Mouse (Mus musculus) lung, embryonic 15.5 days (tissue): ENCODE results near the gene Mlc1. TPM values are rescaled to one million over a fixed set of nuclear protein-coding genes. Genes with fewer than 3 reads are reported as not detected.

Experiments
- ATAC-seq: fragments of 200-750 bp; cut with Nextera tagmentation; 2 replicates; pipeline ENCODE4 v1.8.0; 2017; ENCODE audit warnings: moderate number of reproducible peaks, borderline replicate concordance; ENCODE audit not compliant: low FRiP score, low TSS enrichment; ENCODE audit errors: extremely low read depth
- H3K27ac ChIP-seq: fragments of 300-500 bp; sonication (generic); 2 replicates; pipeline ENCODE4 v1.5.1; 2015; ENCODE audit warnings: moderate library complexity, mild to moderate bottlenecking, inconsistent platforms
- H3K27me3 ChIP-seq: fragments of 300-500 bp; sonication (generic); 2 replicates; pipeline ENCODE4 v1.6.1; 2015; ENCODE audit warnings: inconsistent platforms
- H3K36me3 ChIP-seq: fragments of 300-500 bp; sonication (generic); 2 replicates; pipeline ENCODE4 v1.6.1; 2015; ENCODE audit warnings: inconsistent platforms
- H3K4me1 ChIP-seq: fragments of 300-500 bp; sonication (generic); 2 replicates; pipeline ENCODE4 v1.6.1; 2015; ENCODE audit warnings: inconsistent platforms
- H3K4me2 ChIP-seq: fragments of 300-500 bp; sonication (generic); 2 replicates; pipeline ENCODE4 v1.6.1; 2015; ENCODE audit warnings: inconsistent platforms, mild to moderate bottlenecking, moderate library complexity
- H3K4me3 ChIP-seq: fragments of 300-500 bp; sonication (generic); 2 replicates; pipeline ENCODE4 v1.5.1; 2015; ENCODE audit warnings: mild to moderate bottlenecking, inconsistent platforms
- H3K9ac ChIP-seq: fragments of 300-500 bp; sonication (generic); 2 replicates; pipeline ENCODE4 v1.6.1; 2015; ENCODE audit warnings: inconsistent platforms
- H3K9me3 ChIP-seq: fragments of 300-500 bp; sonication (generic); 2 replicates; pipeline ENCODE4 v1.6.1; 2016; ENCODE audit warnings: inconsistent platforms
- WGBS: fragments of 180-500 bp; shearing (Covaris S2); methylation state at CpG from one replicate; pipeline ENCODE4 v1.1.7; 2015; 5-methylcytosine and 5-hydroxymethylcytosine counted together
- polyA plus RNA-seq: library from polyadenylated mRNA; unstranded; fragments of >200 nt; fragmentation: Nextera tagmentation; extraction: Ambion mirVana; gene quantifications from 2 replicates; pipeline ENCODE4 v1.2.1, GENCODE M21; 2015

Gene Mlc1
- polyA plus RNA-seq, 1 experiment from 2014 or later: 0.25 TPM

DNA sequence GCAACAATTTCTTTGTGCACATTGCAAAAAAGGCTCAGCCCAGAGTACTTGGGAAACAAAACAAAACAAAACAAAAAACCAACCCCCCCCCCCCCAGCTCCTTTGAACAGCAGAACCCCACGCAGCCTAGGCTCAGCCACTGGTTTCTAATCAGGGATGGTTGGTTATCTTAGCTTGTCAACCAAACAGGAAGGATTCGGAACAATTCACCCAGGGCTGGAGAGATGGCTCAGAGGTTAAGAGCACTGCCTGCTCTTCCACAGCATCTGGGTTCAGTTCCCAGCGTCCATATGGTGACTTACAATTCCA is 285 bp upstream of the Mlc1 start:
- no peaks in the 10 kb centered on the region for H3K9me3 ChIP-seq
- H3K27ac ChIP-seq: no peak overlapping the region
- H3K4me3 ChIP-seq: no peak overlapping the region
- no peak for ATAC-seq
- 58% methylated on average over 3 of the region's 3 CpGs for whole genome bisulfite sequencing
- H3K36me3 ChIP-seq: no peaks in the 10 kb centered on the region
- H3K27me3 ChIP-seq: no peaks in the 10 kb centered on the region
- H3K4me1 ChIP-seq: no peaks in the 10 kb centered on the region
- no peak overlapping the region for H3K4me2 ChIP-seq
- H3K9ac ChIP-seq: no peak overlapping the region

DNA sequence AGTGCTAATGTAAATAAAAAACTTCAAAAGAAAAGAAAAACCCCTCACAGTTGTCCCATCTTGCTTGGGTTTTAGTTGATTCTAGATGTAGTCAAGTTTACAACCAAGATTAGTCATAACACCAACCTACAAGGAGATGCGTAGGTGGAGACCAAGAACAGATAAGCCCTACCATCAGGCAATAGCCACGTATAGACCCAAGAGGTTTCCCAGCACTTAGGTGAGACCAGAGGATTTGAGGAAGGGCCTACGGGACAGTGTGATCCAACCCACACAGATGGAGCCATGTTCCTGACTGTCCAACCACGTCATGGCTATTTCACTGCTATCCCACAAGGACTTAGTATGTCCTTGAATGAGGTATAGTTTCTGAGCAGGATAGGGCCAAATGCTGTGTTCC is 6.5 kb downstream of the Mlc1 start:
- WGBS: 89% methylated on average over 4 of the region's 4 CpGs
- no peaks in the 10 kb centered on the region for H3K9me3 ChIP-seq
- no peak for ATAC-seq
- no peaks in the 10 kb centered on the region for H3K36me3 ChIP-seq
- no peak overlapping the region for H3K4me2 ChIP-seq
- no peak overlapping the region for H3K9ac ChIP-seq
- no peaks in the 10 kb centered on the region for H3K27me3 ChIP-seq
- no peak overlapping the region for H3K27ac ChIP-seq
- no peak overlapping the region for H3K4me3 ChIP-seq
- H3K4me1 ChIP-seq: no peaks in the 10 kb centered on the region

DNA sequence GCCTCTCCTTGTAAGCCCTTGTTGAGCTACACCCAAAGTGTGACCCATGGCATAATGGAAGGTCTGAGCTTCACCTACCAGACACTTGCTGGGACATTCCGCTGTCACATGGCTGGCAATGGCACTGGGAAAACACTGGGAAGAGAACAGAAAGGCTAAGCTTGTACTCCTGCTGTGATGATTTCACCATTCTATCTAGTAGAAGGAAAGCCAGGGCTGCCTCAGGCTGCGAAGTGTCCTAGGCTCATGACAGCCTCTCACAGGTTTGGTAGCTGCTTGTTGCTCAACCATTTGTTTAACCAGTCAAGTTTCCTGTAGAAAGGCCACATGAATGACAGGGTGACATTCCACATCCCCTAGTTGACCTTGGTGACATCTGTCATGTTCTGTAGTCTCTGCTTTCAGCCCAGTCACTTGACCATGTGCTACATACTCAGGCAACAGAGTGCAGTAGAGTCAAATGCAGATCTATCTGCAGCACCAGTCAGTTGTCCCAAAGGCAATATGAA is 14.7 kb downstream of the Mlc1 start:
- Histone ChIP-seq H3K9ac (no peak overlapping the region), H3K4me3 (no peak overlapping the region), H3K36me3 (no peaks in the 10 kb centered on the region), H3K4me2 (no peak overlapping the region), H3K27ac (no peak overlapping the region), H3K4me1 (no peaks in the 10 kb centered on the region), H3K9me3 (no peaks in the 10 kb centered on the region), H3K27me3 (peaks cover 3% of the 10 kb centered on the region; the same call in 1 of the 2 replicates)
- ATAC-seq: no peak
- 87% methylated on average over 2 of the region's 2 CpGs for WGBS

DNA sequence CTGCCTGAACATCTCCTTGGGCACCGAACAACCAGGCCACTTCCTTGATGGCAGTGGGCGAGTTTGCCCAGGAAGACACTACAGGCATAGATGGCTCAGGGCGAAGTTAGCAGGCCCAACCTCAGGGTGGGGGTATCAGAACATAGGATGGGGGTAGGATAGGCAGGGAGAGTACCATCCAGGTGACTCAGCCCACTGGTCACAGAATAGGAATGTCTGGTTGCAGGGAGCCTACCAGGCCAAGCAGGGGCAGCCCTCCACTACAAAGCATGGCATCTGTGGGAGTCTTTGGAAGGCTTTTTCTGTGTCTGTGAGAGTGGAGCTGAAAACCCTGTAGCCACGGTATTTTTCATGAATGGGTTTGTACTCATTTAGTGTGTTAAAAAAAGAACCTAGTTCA is 21.3 kb downstream of the Mlc1 start:
- WGBS: 76% methylated on average over 4 of the region's 4 CpGs
- H3K4me2 ChIP-seq: no peak overlapping the region

DNA sequence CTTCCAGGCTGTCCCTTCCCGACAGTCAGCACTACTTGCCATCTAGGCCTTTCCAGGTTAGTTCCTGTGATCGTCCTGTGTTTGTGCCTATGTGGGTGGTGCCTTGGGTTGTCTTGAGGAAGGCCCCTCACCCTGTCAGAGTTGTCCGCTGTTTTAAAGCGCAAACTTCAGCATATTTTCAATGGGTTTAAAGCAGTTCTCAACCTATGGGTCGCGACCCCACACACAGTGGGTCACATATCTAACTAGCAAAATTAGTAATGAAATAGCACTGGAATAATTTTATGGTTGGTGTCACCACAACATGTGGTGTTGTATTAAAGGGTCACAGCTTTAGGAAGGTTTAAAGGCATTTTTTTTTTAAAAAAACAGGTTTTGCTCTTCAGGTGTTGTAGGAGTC is 23.5 kb downstream of the Mlc1 start:
- H3K9me3 ChIP-seq: no peaks in the 10 kb centered on the region
- ATAC-seq: no peak
- H3K4me3 ChIP-seq: no peak overlapping the region
- no peaks in the 10 kb centered on the region for H3K36me3 ChIP-seq
- H3K4me1 ChIP-seq: peaks cover 4% of the 10 kb centered on the region; the same call in 1 of the 2 replicates
- H3K9ac ChIP-seq: no peak overlapping the region
- 78% methylated on average over 6 of the region's 6 CpGs for WGBS
- H3K27me3 ChIP-seq: peaks cover 33% of the 10 kb centered on the region
- H3K27ac ChIP-seq: no peak overlapping the region
- no peak overlapping the region for H3K4me2 ChIP-seq

More for the DNA sequence above, 21.3 kb downstream of the Mlc1 start:
- ATAC-seq: no peak
- H3K27me3 ChIP-seq: peaks cover 33% of the 10 kb centered on the region
- no peaks in the 10 kb centered on the region for H3K9me3 ChIP-seq
- no peak overlapping the region for H3K4me3 ChIP-seq
- peaks cover 4% of the 10 kb centered on the region; the same call in 1 of the 2 replicates for H3K4me1 ChIP-seq
- H3K27ac ChIP-seq: no peak overlapping the region
- H3K36me3 ChIP-seq: no peaks in the 10 kb centered on the region
- H3K9ac ChIP-seq: no peak overlapping the region

DNA sequence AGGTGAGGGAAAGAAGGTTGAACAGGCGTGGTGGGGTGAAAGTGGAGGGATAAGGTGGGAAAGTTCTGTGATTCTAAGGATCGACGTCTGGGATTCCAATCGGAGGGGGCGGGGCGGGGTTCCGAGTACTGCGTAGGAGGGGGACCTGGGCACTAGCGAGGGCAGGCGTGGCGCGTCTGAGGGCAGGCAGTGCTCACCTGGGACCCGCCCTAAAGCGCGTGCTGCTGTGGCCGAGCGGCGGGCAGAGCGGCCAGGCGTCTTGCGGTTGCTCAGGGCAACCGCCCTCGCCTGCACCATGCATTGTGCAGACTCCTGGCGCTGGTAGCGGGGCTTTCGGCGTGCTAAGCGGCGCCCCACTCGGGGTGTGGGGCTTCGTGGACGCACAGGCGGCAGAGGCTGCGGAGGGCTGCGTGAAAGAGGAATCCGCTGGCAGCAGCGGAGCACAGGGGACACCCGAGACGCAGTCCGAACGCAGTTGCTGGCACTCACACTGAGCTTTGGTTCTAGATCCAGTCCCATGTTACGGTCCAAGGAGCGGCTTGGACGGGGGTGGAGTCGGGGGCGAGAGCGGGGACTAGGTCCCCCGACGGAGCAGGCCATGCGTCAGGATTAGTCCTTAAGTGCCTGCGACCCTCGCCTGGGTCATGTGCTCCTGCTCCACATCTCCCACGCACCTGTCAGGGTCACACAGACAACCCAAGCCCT is 24.3 kb downstream of the Mlc1 start, which contains the start of gene Ttll8:
Ttll8 (minus strand) TSS at position 51 of the 705 bp plus-strand sequence.
- Histone ChIP-seq H3K27ac (no peak within 1 kb of the TSS), H3K36me3 (no peaks in the 10 kb centered on the region), H3K27me3 (peaks cover 30% of the 10 kb centered on the region), H3K9ac (no peak within 1 kb of the TSS), H3K4me3 (peak within 1 kb of the TSS; percentile 28), H3K4me1 (peaks cover 4% of the 10 kb centered on the region; the same call in 1 of the 2 replicates), H3K4me2 (peak within 1 kb of the TSS; percentile 71), H3K9me3 (no peaks in the 10 kb centered on the region)
- ATAC-seq: peak; percentile 59; the same call in 1 of the 2 replicates
- 4% methylated on average over 53 of the region's 53 CpGs for WGBS

DNA sequence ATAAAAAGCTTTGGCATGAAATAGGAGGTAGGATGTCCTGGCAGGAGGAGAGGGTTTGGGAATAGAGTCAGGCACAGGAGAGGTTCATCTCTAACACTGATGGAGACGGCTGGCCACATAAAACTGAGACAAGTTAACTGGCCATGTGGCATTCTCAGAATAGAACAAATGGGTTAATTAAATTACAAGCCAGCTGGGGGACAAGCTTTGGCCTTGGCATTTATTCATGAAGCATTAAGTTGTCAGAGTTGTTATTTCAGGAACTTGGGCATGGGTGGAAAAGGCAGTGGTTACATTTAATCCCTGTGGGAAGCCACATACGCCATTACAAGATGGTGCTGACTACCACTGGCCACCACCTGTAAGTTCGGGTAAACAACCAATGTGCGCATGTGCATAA is 27.6 kb downstream of the Mlc1 start:
- Histone ChIP-seq H3K4me1 (peaks cover 4% of the 10 kb centered on the region; the same call in 1 of the 2 replicates), H3K36me3 (no peaks in the 10 kb centered on the region), H3K4me2 (no peak overlapping the region), H3K27me3 (peaks cover 30% of the 10 kb centered on the region), H3K4me3 (no peak overlapping the region), H3K9me3 (no peaks in the 10 kb centered on the region), H3K9ac (no peak overlapping the region), H3K27ac (no peak overlapping the region)
- ATAC-seq: no peak
- 90% methylated on average over 4 of the region's 4 CpGs for WGBS

DNA sequence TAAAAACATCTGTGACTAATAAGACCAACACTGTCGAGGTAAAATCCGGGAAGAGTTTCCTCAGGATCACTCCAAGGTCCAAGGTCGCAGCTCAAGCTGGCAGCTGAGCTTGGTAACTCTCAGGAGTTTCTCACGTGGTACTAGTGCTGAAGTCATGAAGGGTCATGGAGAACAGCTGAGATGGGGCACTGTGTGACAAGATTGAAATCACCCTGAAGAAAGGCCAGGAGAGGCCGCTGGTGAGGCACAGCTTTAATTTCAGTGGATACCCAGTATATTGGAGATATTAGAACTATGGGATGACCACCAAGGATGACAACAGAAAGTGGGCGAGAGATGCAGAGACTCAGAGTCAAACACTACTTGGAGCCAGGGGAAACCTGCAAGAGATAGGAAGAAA is 32.0 kb downstream of the Mlc1 start:
- H3K27ac ChIP-seq: no peak overlapping the region
- no peak for ATAC-seq
- H3K4me1 ChIP-seq: no peaks in the 10 kb centered on the region
- no peak overlapping the region for H3K9ac ChIP-seq
- H3K4me3 ChIP-seq: no peak overlapping the region
- H3K27me3 ChIP-seq: no peaks in the 10 kb centered on the region
- no peaks in the 10 kb centered on the region for H3K9me3 ChIP-seq
- no peak overlapping the region for H3K4me2 ChIP-seq
- 36% methylated on average over 6 of the region's 6 CpGs for WGBS
- H3K36me3 ChIP-seq: no peaks in the 10 kb centered on the region

DNA sequence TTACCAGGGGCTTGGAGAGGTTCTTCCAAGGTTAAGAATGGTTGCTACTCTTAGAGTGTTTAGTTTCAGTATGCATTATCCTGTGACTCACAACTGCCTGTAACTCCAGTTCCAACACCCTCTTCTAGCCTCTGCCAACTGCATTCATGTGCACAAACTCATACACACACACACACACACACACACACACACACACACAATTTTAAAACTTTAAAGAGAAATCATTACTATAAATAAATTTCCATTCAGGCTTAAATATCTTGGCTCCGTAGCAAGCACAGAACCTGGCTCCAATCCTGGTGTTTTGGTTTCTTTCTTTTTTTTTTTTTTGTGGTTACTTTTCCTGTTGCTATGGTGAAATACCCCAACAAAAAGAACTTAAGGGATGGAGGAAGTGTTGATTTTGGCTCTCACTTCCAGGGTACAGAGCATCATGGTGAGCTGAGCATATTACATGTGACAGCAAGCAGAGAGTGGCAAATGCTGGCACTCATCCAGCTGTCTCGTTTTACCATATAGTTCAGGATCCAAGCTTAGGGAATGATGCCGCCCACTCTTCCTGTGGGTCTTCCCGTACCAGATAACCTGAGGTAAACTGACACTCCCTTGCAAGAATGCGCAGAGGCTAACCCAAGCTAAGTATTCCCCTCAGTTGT is 34.8 kb downstream of the Mlc1 start:
- ATAC-seq: no peak
- Histone ChIP-seq H3K9me3 (no peaks in the 10 kb centered on the region), H3K36me3 (no peaks in the 10 kb centered on the region), H3K9ac (no peak overlapping the region), H3K4me1 (no peaks in the 10 kb centered on the region), H3K27me3 (no peaks in the 10 kb centered on the region), H3K4me3 (no peak overlapping the region), H3K4me2 (no peak overlapping the region), H3K27ac (no peak overlapping the region)
- 58% methylated on average over 5 of the region's 5 CpGs for WGBS

DNA sequence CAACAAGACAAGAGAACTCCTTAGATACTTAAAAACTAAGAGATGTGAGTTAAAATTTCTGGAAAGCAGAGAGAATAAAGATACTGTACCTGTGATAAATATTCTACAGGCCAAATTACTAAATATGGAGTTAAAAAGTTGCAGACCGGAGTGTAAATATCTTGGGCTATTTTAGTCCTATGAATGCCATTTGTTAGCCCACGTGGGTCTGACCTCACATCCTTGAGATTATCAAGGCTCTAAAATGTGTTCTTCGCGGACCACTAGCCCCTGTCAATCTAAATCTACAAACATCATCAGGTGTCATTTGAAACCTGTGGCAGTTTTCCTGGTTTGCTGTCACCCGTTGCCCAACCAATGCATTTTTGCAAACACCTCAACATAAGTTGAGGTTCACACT is 36.0 kb downstream of the Mlc1 start:
- 57% methylated on average over 5 of the region's 5 CpGs for WGBS
- Histone ChIP-seq H3K9ac (no peak overlapping the region), H3K9me3 (no peaks in the 10 kb centered on the region), H3K4me2 (no peak overlapping the region), H3K27ac (no peak overlapping the region), H3K4me3 (no peak overlapping the region), H3K27me3 (no peaks in the 10 kb centered on the region), H3K36me3 (no peaks in the 10 kb centered on the region), H3K4me1 (no peaks in the 10 kb centered on the region)
- ATAC-seq: no peak

DNA sequence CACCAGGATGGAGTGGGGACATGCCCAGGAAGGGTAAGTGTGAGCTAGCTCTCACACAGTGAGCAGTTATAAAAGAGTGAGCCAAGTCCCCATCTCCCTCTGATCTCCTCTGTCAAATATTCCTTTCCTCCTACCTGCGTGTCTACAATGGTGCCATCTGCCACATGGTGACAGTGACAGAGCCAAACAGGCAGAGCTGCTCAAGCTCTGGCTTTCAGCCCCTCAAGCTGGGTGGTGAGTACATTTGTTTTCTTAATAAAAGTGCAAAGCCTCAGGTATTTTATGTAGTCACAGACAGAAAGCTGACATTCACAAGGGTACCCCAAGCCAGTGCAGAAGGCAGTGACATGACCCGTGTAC is 41.5 kb downstream of the Mlc1 start:
- no peak overlapping the region for H3K4me3 ChIP-seq
- H3K4me2 ChIP-seq: no peak overlapping the region
- WGBS: 53% methylated on average over 2 of the region's 2 CpGs
- no peak for ATAC-seq
- H3K9ac ChIP-seq: no peak overlapping the region
- H3K9me3 ChIP-seq: no peaks in the 10 kb centered on the region
- no peak overlapping the region for H3K27ac ChIP-seq
- no peaks in the 10 kb centered on the region for H3K27me3 ChIP-seq
- no peaks in the 10 kb centered on the region for H3K36me3 ChIP-seq
- no peaks in the 10 kb centered on the region for H3K4me1 ChIP-seq

DNA sequence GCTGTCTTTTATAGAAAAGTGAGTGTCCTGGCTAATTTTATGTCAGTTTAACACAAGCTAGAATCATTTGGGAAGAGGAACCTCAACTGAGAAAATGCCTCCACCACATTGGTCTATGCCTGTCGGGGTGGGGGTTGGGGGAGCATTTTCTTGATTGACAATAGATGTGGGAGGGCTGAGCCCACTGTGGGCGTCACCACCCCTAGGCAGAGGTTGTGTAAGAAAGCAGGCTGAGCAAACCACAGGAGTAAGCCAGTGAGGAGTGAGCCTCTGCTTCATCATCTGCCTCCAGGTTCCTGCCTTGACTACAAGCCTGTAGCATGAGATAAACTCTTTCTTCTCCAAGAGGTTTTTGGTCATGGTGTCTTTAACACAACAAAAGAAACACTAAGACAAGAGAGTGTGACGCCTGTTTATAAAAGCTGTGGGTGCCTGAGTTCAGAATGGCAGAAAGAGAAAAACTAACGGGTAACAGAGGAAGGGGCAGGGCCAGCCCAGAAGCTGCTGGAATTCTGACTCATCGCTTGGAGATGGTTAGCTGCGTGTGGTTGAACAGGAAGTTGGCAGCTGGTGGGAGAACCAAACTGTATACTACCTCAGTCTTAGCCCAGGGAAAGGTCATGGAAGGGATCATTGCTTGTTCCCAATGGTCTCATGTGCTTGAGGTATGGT is 42.1 kb downstream of the Mlc1 start:
- H3K4me3 ChIP-seq: no peak overlapping the region
- H3K9ac ChIP-seq: no peak overlapping the region
- no peaks in the 10 kb centered on the region for H3K27me3 ChIP-seq
- no peaks in the 10 kb centered on the region for H3K9me3 ChIP-seq
- WGBS: 54% methylated on average over 6 of the region's 6 CpGs
- H3K4me2 ChIP-seq: no peak overlapping the region
- no peak overlapping the region for H3K27ac ChIP-seq
- no peak for ATAC-seq
- no peaks in the 10 kb centered on the region for H3K4me1 ChIP-seq
- H3K36me3 ChIP-seq: no peaks in the 10 kb centered on the region
